Mouse (Mus musculus) MN1 (cell line): ENCODE results near the gene Fmnl2.

ENCODE experiments used
- DNase-seq: peaks from one replicate; pipeline ENCODE4 v3.0.0-alpha.2; 2016; ENCODE audit warnings: low spot score

The Fmnl2 gene

GRCm38 (mm10) chr2:52955831-52956230, 98.2 kb downstream of the Fmnl2 start:
- DNase-seq: no peak

- DNase-seq: no peak
Observed at GRCm38 (mm10) chr2:52957771-52958534, 100.3 kb downstream of the Fmnl2 start.

GRCm38 (mm10) chr2:52958535-52959290, 101.1 kb downstream of the Fmnl2 start:
- DNase-seq: peak; percentile 81

- DNase-seq: no peak
Observed at GRCm38 (mm10) chr2:52959291-52959621, 101.6 kb downstream of the Fmnl2 start.

GRCm38 (mm10) chr2:52959982-52960381, 102.3 kb downstream of the Fmnl2 start:
- no peak for DNase-seq

GRCm38 (mm10) chr2:52960697-52961096, 103.0 kb downstream of the Fmnl2 start:
- DNase-seq: no peak

GRCm38 (mm10) chr2:52963439-52963838, 105.8 kb downstream of the Fmnl2 start:
- DNase-seq: no peak

- DNase-seq: no peak
Observed at GRCm38 (mm10) chr2:52964386-52964928, 106.8 kb downstream of the Fmnl2 start.

GRCm38 (mm10) chr2:52966227-52966626, 108.6 kb downstream of the Fmnl2 start:
- DNase-seq: no peak

- no peak for DNase-seq
Observed at GRCm38 (mm10) chr2:52966820-52967460, 109.3 kb downstream of the Fmnl2 start.

GRCm38 (mm10) chr2:52967461-52967823, 109.8 kb downstream of the Fmnl2 start:
- no peak for DNase-seq

GRCm38 (mm10) chr2:52968884-52969283, 111.2 kb downstream of the Fmnl2 start:
- DNase-seq: no peak

GRCm38 (mm10) chr2:52974056-52974455, 116.4 kb downstream of the Fmnl2 start:
- DNase-seq: no peak

GRCm38 (mm10) chr2:52974776-52975175, 117.1 kb downstream of the Fmnl2 start:
- peak; percentile 72 for DNase-seq

- no peak for DNase-seq
Observed at GRCm38 (mm10) chr2:52977921-52978675, 120.4 kb downstream of the Fmnl2 start.

- DNase-seq: no peak
Observed at GRCm38 (mm10) chr2:52978796-52979195, 121.1 kb downstream of the Fmnl2 start.

- peak; percentile 50 for DNase-seq
Observed at GRCm38 (mm10) chr2:52979280-52979763, 121.7 kb downstream of the Fmnl2 start.

GRCm38 (mm10) chr2:52981126-52981525, 123.5 kb downstream of the Fmnl2 start:
- no peak for DNase-seq

- no peak for DNase-seq
Observed at GRCm38 (mm10) chr2:52981595-52981994, 123.9 kb downstream of the Fmnl2 start.

- no peak for DNase-seq
Observed at GRCm38 (mm10) chr2:52982502-52982901, 124.8 kb downstream of the Fmnl2 start.

- no peak for DNase-seq
Observed at GRCm38 (mm10) chr2:52984556-52984955, 126.9 kb downstream of the Fmnl2 start.

GRCm38 (mm10) chr2:52985167-52985566, 127.5 kb downstream of the Fmnl2 start:
- no peak for DNase-seq
